Comparison of ENCODE assay signal across 12 mouse cellular contexts in the genomic region with DNA sequence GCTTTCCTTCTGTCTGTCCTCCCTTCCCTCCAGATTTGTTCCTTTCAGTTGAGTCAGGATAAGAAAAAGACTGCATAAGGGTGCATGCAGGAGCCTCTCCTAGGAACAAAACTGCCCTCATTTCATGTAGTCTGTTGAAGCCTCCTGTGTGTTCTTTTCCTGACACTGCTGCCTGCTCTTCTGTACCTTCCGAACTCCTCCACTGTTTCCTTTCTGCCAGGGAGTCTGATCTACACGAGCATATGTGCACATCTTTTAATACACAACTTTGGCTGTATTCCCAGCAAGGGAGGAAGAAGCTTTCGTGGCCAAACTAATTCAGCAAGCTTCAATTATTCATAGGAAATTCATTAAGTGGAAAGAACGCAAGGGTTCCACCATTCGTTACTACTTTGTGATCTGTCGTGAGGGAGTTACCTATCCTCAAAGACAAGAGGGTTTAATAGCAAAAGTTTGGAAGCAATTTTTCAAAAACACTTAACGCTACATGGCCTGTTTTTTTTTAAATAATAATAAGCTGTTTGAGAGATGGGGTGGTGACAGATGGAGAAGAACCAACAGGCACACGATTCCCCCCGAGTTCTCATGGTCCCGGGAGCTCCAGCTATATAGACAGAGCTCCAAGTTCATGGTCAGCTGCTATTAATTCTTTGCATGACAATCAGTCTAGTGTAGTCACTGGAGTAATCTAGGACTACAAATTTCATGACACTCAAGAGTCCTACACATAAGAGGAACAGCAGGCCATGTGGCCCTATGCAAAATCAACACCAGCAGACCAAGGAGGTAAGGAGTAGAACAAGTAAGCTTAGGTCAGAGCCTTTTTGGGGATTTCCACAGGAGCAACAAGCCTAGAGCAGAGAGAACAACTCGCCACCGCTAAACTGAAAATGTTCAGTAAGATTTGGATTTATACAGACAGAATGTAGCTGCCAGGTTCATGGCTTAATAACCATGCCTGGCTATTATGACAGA.
DNase-seq lines count a peak whose midpoint lies in the region; ATAC-seq and TF ChIP-seq lines count a peak whose summit lies in the region.
"Had no signal": no experiment of that assay in that cellular context is flagged by ENCODE, and none has a peak within 500 bp of the region (broad histone marks: within the 10 kb centered on the region; RNA-seq: fewer than 3 reads in every experiment).

No protein-coding gene starts in this region.

- no peak for TF ChIP-seq CTCF in hindbrain, postnatal 0 days (IDR thresholded peaks at IDR 0.05; ENCODE audit: low read depth)
- TF ChIP-seq CTCF in lung, postnatal 0 days (IDR thresholded peaks at IDR 0.05), result no peak
- no peak for TF ChIP-seq CTCF in layer of hippocampus, adult 2 months (conservative IDR thresholded peaks at IDR 0.05)

- no peak overlapping the region for H3K27ac ChIP-seq in forebrain, embryonic 14.5 days (ENCODE audit: low read depth, low read length)
- no peak overlapping the region for H3K27ac ChIP-seq in forebrain, embryonic 11.5 days (ENCODE audit: low read depth, low read length)
- no peak overlapping the region for H3K27ac ChIP-seq in hindbrain, postnatal 0 days
- H3K27ac ChIP-seq in hindbrain, embryonic 10.5 days, result no peak overlapping the region
- no peak overlapping the region for H3K27ac ChIP-seq in lung, postnatal 0 days (ENCODE audit: low read length)
- peak overlapping the region; percentile 78 for H3K27ac ChIP-seq in layer of hippocampus, adult 2 months
- H3K27ac ChIP-seq: limb, embryonic 13.5 days had no signal

- WGBS in forebrain, embryonic 14.5 days, result 60% methylated on average over 12 of the region's 12 CpGs
- WGBS in forebrain, embryonic 11.5 days, result 91% methylated on average over 12 of the region's 12 CpGs
- 53% methylated on average over 12 of the region's 12 CpGs for WGBS in hindbrain, postnatal 0 days
- 92% methylated on average over 12 of the region's 12 CpGs for WGBS in hindbrain, embryonic 10.5 days
- WGBS in lung, postnatal 0 days, result 49% methylated on average over 12 of the region's 12 CpGs

- H3K4me1 ChIP-seq in forebrain, embryonic 14.5 days (ENCODE audit: control insufficient read depth, insufficient read depth, low read length), result no peaks in the 10 kb centered on the region
- no peaks in the 10 kb centered on the region for H3K4me1 ChIP-seq in forebrain, embryonic 11.5 days (replicated peaks; ENCODE audit: control insufficient read depth, insufficient read depth, low read length)
- H3K4me1 ChIP-seq in hindbrain, postnatal 0 days (ENCODE audit: insufficient read depth, low read length), result no peaks in the 10 kb centered on the region
- no peaks in the 10 kb centered on the region for H3K4me1 ChIP-seq in hindbrain, embryonic 10.5 days (replicated peaks)
- no peaks in the 10 kb centered on the region for H3K4me1 ChIP-seq in lung, postnatal 0 days (ENCODE audit: insufficient read depth, low read depth, low read length)

- H3K36me3 ChIP-seq in forebrain, embryonic 14.5 days (ENCODE audit: control insufficient read depth, insufficient read depth, low read length), result no peaks in the 10 kb centered on the region
- H3K36me3 ChIP-seq in forebrain, embryonic 11.5 days (ENCODE audit: control insufficient read depth, insufficient read depth, low read length), result no peaks in the 10 kb centered on the region
- no peaks in the 10 kb centered on the region for H3K36me3 ChIP-seq in hindbrain, postnatal 0 days (ENCODE audit: insufficient read depth, low read length)
- H3K36me3 ChIP-seq in hindbrain, embryonic 10.5 days, result no peaks in the 10 kb centered on the region
- H3K36me3 ChIP-seq in lung, postnatal 0 days (ENCODE audit: insufficient read depth, low read length), result no peaks in the 10 kb centered on the region
- H3K36me3 ChIP-seq: limb, embryonic 13.5 days had no signal

- H3K9ac ChIP-seq in forebrain, embryonic 14.5 days (ENCODE audit: low read length), result no peak overlapping the region
- H3K9ac ChIP-seq in forebrain, embryonic 11.5 days (ENCODE audit: low read length), result no peak overlapping the region
- no peak overlapping the region for H3K9ac ChIP-seq in hindbrain, postnatal 0 days (replicated peaks; ENCODE audit: low read length)
- no peak overlapping the region for H3K9ac ChIP-seq in lung, postnatal 0 days (replicated peaks; ENCODE audit: low read depth)
- H3K9ac ChIP-seq: limb, embryonic 13.5 days had no signal

- H3K9me3 ChIP-seq in forebrain, embryonic 14.5 days (replicated peaks; ENCODE audit: control insufficient read depth, low read length), result no peaks in the 10 kb centered on the region
- no peaks in the 10 kb centered on the region for H3K9me3 ChIP-seq in forebrain, embryonic 11.5 days (ENCODE audit: control insufficient read depth, low read length)
- H3K9me3 ChIP-seq in hindbrain, postnatal 0 days (ENCODE audit: low read length), result no peaks in the 10 kb centered on the region
- no peaks in the 10 kb centered on the region for H3K9me3 ChIP-seq in hindbrain, embryonic 10.5 days
- no peaks in the 10 kb centered on the region for H3K9me3 ChIP-seq in lung, postnatal 0 days (ENCODE audit: low read length)
- H3K9me3 ChIP-seq: limb, embryonic 13.5 days had no signal

- TF ChIP-seq EP300 in lung, postnatal 0 days (IDR thresholded peaks at IDR 0.05), result no peak

- peak; percentile 72 for DNase-seq in forebrain, embryonic 14.5 days (ENCODE audit: low spot score)
- DNase-seq in forebrain, embryonic 11.5 days (ENCODE audit: low spot score), result no peak
- DNase-seq in hindbrain, postnatal 0 days (ENCODE audit: low spot score), result peak; percentile 67
- no peak for DNase-seq in hindbrain, embryonic 10.5 days (ENCODE audit: low spot score)
- peak; percentile 40 for DNase-seq in lung, postnatal 0 days (ENCODE audit: low spot score)
- no peak for DNase-seq in lung, postnatal 10 days
- DNase-seq in layer of hippocampus, adult 2 months (ENCODE audit: low spot score in 2 of 2), result peak; percentile 48 to 69
- DNase-seq in kidney, postnatal 4 days, result no peak
- DNase-seq: B cell, adult 2 months; embryo, embryonic 11 days; gastrocnemius, postnatal 25 days had no signal

- no peak for ATAC-seq in forebrain, embryonic 14.5 days
- ATAC-seq in forebrain, embryonic 11.5 days (replicated peaks; ENCODE audit: low FRiP score), result no peak
- ATAC-seq in hindbrain, postnatal 0 days, result no peak
- no peak; the same call in 1 of the 2 replicates for ATAC-seq in lung, postnatal 0 days

- no peak overlapping the region for H3K4me3 ChIP-seq in forebrain, embryonic 14.5 days (ENCODE audit: low read depth, low read length)
- H3K4me3 ChIP-seq in forebrain, embryonic 11.5 days (ENCODE audit: low read depth, low read length), result no peak overlapping the region
- no peak overlapping the region for H3K4me3 ChIP-seq in hindbrain, postnatal 0 days (ENCODE audit: low read length)
- H3K4me3 ChIP-seq in hindbrain, embryonic 10.5 days, result no peak overlapping the region
- no peak overlapping the region for H3K4me3 ChIP-seq in lung, postnatal 0 days (ENCODE audit: low read depth, low read length)
- H3K4me3 ChIP-seq in layer of hippocampus, adult 2 months, result no peak overlapping the region
- H3K4me3 ChIP-seq: limb, embryonic 13.5 days had no signal

- no peak overlapping the region for H3K4me2 ChIP-seq in forebrain, embryonic 14.5 days (ENCODE audit: low read length)
- no peak overlapping the region for H3K4me2 ChIP-seq in forebrain, embryonic 11.5 days (ENCODE audit: low read depth, low read length, severe bottlenecking)
- H3K4me2 ChIP-seq in hindbrain, postnatal 0 days (ENCODE audit: low read depth, low read length), result no peak overlapping the region
- no peak overlapping the region for H3K4me2 ChIP-seq in lung, postnatal 0 days (replicated peaks; ENCODE audit: low read depth, low read length)
- H3K4me2 ChIP-seq: limb, embryonic 13.5 days had no signal

- no peaks in the 10 kb centered on the region for H3K27me3 ChIP-seq in forebrain, embryonic 14.5 days (replicated peaks; ENCODE audit: control insufficient read depth, insufficient read depth, low read length)
- H3K27me3 ChIP-seq in forebrain, embryonic 11.5 days (ENCODE audit: control insufficient read depth, insufficient read depth, low read length), result no peaks in the 10 kb centered on the region
- no peaks in the 10 kb centered on the region for H3K27me3 ChIP-seq in hindbrain, postnatal 0 days (ENCODE audit: insufficient read depth, low read length)
- no peaks in the 10 kb centered on the region for H3K27me3 ChIP-seq in hindbrain, embryonic 10.5 days (ENCODE audit: insufficient read depth, poor library complexity, severe bottlenecking)
- H3K27me3 ChIP-seq in lung, postnatal 0 days (replicated peaks; ENCODE audit: insufficient read depth, low read length), result no peaks in the 10 kb centered on the region
- H3K27me3 ChIP-seq: limb, embryonic 13.5 days had no signal

Comparison
In these comparisons a context has a peak if more than half of its experiments do, and no peak if none do; other contexts are left out.
1. DNase-seq: peak in forebrain, embryonic 14.5 days (single experiment), hindbrain, postnatal 0 days (single experiment), lung, postnatal 0 days (single experiment) and layer of hippocampus, adult 2 months (2 of 2); none in forebrain, embryonic 11.5 days (single experiment), hindbrain, embryonic 10.5 days (single experiment), lung, postnatal 10 days (single experiment) and kidney, postnatal 4 days (0 of 2).